Mouse (Mus musculus) retina, adult 2 months (tissue): Measurements from ENCODE around the gene Tmem211.

Source experiments
- DNase-seq: peaks from one replicate; pipeline ENCODE4 v3.0.0-alpha.2; 2012; ENCODE audit warnings: low read depth, low spot score

Gene Tmem211

DNA sequence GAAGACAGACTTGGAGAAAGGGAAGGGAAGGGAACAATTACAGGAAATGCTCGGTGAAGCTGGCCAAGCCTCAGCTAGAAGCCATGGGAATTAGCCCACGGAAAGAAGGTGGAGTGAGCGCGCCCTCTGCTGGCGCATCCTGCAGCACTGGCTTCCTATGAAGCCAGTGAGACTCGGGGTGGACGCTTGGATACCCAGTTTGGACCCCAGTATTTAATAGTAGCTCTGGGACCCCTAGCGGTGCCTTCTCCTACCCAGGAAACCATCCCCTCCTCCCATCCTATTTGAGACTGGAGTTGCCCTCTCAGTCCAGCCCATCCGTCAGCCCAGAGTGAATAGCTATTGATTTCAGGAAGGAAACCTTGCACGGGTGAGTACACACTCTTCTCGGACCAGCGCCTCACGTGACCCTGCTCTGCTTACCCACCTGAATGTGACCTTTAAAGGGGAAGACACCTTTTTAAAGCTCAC lies at the start of gene Tmem211:
TSS of gene Tmem211 (plus strand) at position 278 of the 471 bp plus-strand sequence.
- peak; percentile 52 for DNase-seq

DNA sequence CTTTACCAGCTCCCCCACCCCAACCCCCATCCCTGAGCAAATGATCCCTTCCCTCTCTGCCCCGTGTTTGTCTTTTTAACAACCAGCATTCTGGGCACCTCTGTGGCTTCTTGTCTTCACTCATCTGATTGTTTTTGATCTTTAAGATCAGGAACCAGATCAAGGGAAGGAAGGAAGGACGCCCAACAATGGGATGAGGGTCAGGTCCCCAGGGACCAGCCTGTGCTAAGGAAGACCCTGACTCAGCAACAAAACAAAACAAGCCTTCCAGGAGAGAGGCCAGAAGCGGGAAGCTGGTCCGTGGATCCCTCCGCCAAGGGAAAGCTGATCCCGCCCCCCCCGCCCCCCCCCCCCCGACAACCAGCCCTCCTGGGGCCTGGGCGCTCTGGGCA lies 47.3 kb upstream of the Tmem211 start:
- DNase-seq = no peak

DNA sequence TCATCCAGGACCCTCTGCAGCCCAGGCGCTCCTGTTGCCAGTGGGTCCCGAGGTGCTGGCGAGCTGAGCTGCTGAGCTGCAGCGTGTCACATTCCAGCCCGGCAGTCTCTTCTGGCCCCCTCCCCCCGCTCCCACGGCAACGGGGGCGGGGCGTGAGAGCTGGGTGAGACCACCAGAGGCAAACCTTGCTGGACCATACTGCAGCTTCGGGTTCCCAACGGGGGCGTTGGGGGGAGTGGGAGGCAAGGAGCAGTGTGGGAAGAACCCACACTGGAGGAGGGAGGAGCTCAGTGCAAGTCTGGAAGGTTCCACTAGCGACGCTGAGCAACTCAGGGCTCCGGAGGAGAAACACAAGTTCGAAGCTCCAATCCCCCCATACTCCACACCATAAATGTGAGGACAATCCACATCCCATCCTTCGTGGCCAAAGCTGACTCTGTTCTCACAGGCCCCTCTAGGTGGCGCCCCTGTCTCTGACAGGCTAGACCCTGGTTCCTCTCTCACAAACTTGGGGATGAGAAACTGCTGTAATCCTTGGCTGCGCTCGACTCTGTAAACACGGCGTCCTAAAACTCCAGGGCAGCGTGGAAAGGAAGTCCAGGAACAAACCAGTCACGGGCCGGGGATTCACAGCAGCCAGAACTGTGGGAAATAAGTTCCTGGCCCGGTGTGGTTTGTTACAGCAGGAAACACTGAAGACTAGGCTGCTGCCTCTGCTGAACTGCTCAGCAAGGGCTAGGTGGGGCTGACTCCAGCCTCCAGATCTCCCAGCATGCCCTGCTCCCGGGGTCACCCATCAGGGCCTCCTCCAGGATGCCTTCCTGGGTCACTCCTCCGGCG lies 46.6 kb upstream of the Tmem211 start:
- peak; percentile 33 for DNase-seq

DNA sequence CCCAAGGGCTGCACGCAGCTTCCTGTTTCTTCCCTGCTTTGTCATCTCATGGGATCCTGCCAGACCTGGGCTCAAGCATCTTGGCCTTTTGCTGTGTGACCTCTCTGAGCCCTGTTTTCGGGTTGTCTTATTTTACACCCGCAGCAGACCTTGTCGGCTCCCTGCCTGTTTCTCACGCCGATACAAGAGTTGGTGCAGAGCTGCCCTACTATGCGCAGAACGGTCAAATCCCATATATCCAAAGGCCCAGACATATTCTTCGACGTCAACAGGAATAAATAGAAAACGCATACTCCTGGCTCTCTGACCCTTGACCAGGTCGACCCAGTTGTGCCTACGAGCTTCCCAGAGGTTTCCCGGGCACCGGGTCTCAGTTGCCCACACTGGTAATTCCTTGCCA lies 46.0 kb upstream of the Tmem211 start:
- DNase-seq = no peak

DNA sequence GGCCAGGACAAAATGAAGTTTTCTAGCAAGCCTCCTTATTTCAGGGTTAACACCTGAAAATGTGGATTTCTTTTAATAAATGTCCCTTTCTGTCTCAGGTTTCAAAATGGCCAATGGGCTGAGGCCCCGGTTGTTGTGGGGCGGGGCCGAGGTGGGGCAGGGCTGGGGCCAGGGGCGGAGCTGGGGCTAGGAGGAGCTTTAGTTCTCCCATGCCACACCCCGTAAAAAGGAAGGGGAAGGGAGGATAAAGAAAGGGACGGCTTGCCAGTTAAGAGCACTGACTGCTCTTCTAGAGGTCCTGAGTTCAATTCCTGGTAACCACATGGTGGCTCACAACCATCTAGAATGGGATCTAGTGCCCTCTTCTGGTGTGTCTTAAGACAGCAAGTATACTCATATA lies 45.3 kb upstream of the Tmem211 start:
- DNase-seq = no peak

DNA sequence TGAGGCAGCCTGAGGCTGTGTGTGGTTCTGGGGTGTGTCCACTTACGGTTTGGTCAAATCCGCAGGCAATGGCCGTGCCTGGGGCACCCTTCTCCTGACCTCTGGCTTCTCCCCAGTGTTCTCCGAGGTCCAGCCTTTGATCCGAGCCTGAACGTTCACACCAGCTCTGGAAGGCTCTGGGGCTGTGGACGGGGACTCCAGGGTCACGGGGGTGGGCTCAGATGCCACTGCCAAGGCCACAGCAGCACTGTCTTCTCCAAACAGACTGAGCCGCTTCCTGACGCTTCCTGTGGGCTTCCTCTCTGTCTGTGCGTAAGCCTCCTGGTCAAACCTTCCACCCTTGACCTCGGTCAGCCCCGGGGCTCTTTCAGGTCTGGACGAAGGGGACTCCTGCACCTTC lies 36.2 kb upstream of the Tmem211 start:
- DNase-seq = no peak

DNA sequence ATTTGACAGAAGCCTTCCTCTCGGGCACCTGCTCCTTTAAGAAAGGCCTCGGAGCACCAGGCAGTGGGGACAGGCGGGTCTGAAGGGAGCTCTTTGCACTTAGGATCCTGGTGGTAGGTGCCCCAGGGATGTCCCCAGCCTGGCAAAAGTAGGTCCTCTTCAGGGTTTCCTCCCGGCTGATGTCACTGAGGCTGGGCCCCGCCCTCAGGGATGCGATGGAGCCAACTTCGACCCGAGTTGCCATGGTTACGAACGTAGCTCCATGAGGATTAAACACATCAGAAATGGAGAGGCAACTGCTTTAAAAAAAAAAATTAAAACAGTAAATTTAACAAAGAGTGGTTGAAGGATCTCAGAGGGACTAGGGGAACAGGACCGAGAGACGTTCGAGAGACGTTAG lies 34.8 kb upstream of the Tmem211 start:
- no peak for DNase-seq

DNA sequence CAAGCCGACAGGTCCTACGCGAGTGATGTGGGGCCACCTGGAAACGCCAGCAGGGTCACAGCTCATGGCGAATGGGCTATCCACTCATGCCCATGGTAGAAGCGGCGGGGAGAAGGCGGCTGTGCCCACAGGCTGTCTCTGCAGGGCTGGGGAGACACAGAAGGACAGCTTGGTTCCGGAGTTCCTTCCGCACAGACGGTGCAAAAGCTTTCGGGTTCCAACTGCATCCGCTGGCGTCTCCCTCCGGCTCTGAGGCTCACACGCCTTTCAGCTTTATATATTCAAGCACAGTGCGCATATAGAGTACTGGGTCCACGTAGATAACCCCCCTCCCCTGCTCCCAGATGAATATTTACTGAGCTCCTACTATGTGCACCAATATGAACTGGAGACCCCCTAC lies 32.9 kb upstream of the Tmem211 start:
- no peak for DNase-seq

DNA sequence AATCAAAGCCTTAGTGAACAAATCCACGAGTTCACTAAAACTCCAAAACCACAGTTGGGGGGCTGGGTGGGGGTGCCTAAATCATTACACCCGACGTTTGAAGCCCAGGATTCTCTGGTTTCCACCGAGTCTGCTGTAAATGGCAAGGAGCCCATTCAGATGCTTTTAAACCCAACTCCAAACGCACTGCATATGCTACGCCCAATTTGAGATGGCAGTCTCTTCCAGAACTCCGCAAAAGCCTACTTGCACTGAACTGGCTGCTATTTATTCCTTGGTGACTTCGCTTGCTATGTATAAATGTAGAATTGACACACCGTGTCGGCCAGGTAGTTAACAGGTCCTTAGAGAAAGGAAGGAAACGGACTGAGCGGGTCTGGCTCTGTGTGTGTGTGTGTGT lies 31.3 kb upstream of the Tmem211 start:
- no peak for DNase-seq

DNA sequence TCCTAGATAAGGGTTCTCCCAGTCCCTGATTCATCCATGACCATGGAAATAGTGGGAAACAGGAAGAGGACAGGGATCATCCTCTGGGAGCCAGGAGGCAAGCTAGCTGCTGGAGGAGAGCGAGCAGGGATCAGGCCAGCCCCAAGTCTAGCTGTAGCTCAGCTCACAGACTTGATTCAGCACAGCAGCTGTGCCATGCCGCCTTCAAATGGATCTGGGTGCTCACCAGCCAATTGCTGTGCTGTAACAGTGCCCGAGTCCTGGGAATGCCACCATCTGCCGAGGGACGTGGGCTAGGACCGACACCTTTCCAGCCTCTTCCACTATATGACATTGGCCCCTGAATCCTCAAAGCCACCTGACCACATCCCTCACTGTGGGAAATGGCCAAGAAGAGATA lies 30.8 kb upstream of the Tmem211 start:
- no peak for DNase-seq

DNA sequence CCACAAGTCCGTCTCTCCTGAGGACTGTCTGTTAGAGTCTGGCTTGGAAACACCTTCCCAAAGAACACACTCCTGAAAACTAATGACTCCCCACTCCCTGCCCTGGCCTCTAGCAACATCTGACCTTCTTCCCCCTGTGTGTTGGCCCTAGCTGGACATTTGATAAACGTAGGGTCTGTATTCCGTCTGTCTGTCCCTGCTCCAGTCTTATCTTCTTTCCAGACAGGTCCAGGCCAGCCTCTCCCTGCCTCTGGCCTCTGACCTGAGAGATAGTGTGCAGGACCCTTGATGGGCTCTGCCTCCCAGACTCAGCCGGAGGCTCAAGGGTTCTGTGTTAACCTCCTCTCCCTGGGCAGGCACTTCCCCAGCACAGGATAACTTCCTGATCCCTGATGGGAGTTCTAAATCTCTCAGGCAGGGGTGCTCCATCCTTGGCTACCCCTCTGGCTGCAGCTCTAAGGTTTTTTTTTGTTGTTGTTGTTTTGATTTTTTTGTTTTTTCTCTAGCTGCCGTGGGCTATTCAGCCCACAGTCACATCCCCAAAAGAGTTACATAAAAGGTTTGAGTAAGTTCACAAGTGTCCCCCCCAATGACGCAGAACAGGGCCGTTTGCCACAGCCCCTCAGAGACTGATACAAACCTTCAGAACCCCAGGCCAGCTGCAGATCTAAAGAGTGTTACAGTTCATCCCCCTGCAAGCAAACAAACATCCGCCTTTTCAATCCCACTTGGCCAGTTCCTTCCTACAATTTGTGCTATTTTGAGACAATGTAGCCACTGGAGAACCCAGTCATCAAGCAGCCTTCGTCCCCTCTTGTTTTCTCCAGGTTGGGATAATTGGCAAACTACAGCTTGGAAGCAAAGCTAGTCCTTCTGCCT lies 29.6 kb upstream of the Tmem211 start:
- DNase-seq = no peak

DNA sequence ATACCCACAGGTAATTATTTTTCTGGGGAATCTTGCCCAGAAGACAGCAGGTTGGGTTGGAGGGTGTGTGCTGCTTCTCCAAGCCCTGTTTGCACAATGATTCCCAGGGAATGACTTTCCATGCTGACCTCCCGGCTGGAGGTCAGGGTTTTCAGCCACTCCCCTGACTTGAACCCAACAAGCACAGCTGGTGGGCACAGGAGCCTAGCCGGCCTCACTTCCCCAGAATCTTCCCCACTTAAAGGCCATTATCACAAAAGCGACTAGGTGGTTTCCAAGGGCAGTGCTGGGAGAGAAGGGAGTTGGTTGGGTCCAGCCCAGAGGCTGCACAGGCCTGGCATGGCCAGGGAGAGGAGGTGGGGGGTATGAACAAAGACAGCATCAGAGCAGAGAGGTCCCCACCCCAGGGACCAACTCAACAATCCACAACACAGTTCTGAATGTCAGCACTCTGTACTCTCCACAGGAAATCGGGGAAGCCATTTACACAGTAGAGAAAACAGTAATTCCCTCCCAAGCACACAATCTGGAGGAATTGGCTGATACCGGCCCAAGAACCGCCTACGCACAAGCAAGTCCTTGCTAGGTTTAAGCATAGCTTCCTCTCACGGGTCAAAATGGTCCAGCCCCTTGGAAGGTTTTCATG lies 27.5 kb upstream of the Tmem211 start:
- no peak for DNase-seq

DNA sequence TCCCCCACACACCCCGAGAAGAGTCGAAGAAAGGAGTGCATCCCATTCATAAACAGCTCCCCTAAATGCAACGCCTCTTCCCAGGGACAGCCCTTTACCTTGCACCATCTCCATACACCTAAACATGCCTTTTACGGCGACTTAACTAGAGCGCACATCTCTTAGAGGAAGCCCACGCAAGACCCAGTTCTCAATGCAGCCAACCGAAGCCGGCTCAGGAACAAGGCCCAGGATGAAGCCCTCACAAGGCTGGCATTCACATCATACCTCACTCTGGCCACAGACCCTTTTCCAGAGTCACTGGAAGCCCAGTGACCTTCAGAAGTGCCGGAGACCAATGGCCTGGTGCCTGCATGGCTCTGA lies 27.0 kb upstream of the Tmem211 start:
- no peak for DNase-seq

DNA sequence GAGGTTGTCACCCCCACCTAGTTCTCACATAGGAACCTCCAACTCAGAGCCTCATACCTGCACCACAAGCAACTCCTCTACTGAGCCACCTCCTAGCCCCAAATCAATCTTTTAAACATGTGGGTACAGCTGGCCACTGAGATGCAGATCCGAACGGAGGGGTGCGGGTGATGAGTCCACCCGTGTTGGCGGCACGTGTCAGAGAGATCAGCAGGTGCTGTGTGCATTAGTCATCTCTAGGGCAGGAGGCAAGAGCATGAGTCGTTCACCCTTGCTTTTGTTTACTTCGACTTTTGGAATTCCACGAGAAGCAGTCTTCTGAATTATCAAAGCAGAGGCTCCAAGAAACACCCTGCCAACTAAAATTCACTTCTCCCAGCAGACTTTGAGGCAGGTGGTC lies 22.5 kb upstream of the Tmem211 start:
- DNase-seq = no peak

DNA sequence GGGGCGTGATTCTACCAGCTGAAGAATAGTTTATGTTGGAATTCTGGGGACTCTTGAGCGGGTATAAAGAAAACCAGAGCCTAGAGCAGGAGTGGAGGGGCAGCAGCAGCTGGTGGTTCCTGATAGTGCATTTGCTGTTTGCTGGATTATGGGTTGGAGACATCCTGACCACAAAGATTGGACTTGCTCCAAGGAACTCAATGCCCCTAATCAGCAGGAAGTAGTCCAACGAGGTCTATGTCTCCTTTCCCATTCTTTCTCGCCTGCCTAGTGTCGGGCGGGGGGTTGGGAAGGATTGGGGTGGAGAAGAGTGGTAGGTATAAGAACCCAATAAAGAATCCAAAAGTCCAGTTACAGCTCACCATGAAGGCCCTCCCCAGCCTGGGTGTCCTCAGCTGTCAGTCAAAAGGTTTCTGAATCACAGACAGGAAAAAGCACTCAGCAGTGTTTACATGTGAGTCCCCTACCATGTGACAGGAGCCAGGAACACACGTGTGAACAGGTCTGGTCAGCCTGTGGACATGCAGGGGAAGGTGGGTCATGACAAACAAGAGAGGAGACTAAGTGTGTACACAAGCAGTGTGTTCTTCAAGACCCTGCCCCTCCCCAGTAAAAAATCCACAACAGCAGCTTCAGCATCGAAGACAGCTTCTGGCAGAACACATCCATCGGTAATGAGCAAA lies 19.9 kb upstream of the Tmem211 start:
- DNase-seq = no peak

DNA sequence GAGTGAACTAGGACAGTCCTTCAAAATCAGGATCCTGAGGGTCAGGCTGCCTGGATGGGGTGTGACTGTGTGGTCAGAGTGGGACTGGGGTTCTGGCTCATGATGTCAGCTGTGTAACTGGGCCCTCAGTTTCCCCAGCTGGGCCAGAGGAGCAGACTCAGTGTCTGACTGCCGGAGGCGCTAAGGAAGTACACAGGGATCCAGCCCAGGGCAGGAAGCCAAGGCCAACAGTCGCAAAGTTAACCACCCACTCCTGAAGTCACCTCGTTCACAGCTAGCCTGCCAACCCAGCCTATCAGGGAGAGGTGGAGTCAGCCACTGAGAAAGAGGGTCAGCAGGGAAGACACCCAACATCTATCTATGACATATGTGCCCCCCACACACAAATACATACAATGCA lies 18.7 kb upstream of the Tmem211 start:
- no peak for DNase-seq

DNA sequence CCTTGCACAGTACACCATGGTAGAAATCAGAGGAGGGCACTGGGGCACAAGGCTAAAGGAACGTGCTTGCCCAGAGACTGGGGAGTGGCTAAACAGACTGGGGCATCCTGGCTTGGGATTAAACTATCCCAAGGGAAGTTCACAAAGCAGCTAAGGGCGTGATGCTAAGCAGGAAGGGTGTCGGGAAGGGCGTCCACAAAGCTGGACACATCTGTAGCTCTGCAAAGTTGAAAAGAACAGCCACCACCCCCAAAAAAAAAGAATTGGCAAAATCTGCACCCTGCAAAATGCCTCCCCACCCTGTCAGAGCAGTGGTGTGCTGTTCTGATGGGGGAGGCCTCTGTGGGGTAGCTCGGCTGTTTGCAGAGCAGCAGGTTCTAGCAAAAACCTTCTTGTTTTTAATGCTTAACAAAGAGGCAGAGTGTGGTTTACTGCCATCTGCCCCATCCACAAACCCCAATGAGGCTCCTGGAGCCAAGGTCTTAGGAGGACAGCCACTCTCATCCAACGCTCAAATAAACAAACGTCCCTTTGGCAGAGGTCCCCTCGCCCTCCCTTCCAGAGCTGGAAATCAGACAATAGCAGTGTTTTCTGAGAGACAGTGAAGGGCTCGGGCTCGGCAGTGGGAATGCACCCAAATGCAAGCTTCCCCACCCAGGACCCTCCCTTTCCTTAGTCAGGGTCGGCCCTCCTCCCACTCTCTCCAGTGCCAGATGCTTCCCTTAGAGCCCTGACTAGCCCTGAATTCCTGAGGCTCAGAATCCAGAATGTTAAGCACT lies 17.9 kb upstream of the Tmem211 start:
- DNase-seq = no peak

DNA sequence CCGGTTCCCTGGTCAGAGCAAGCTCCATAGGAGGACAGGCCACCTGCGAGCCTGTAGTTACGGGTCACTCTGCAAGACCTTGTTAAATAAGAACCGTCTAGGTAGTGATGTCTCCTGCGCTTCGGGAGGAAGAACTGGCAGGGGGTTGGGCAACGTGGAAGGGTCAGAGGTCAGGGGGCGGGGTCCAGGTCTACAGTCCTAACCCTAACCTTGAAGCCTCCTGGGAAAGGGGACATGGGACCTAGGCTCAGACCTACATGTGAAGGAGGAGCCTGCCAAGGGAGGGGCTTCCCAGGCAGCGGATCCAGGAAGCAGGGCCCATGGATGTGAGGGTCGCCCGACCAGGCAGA lies 17.3 kb upstream of the Tmem211 start:
- no peak for DNase-seq

DNA sequence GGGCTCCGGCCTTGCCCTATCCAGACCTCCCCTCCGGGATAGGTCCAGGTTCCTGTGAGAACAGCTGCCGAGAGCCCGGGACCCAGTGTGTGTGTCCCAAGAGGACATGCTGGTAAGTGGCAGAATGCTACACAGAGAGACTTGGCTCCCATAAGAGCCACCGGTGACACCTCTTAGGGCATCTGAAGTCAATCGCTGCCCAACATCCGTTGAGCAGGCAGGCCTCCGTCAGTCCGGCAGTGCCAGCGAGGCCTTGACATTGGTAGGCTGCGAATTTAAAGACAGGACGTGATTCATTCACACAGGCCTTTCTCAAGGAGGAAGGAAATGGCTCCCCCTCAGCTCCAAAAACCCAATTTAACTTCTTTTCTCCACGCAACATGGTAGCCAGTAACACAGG lies 16.8 kb upstream of the Tmem211 start:
- no peak for DNase-seq

DNA sequence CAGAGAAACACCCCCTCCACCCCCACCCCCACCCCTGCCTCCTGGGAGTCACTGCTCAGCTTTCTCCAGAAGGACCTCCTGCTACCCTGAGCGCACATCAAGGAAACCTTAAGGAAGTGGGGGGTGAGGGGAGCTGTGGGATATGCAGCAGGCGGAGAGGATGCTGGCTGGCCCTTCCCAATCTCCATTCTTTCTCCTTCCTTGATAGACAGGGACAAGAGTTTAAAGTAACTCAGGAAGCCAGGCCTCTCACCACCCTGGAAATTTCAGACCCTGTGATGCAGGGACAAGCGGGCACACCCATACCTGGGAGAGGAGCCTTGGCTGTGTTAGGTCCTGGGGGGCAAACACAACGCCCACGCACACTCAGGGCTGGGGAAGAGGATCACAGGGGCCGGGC lies 16.4 kb upstream of the Tmem211 start:
- no peak for DNase-seq
